Mouse (Mus musculus): ENCODE data around the gene Fam71e1. TPM values are rescaled to one million over a fixed set of nuclear protein-coding genes. Genes with fewer than 3 reads are reported as not detected.

Gene Fam71e1
- polyA plus RNA-seq, 1 experiment: 2.7 TPM

GRCm38 (mm10) chr7:44532918-44533745, 36.8 kb downstream of the Fam71e1 start:
- H3K27ac ChIP-seq (ENCODE audit: insufficient read depth, low read length): no peak overlapping the region
- no peaks in the 10 kb centered on the region for H3K4me1 ChIP-seq (ENCODE audit: control insufficient read depth, insufficient read depth, low read length)
- TF ChIP-seq POLR2A (IDR thresholded peaks at IDR 0.05; ENCODE audit: low read depth, low read length) (no peak), CTCF (IDR thresholded peaks at IDR 0.05; ENCODE audit: borderline replicate concordance, insufficient read depth, low read length) (no peak)
- no peak overlapping the region for H3K4me3 ChIP-seq (ENCODE audit: insufficient read depth, low read length)

GRCm38 (mm10) chr7:44533746-44534045, 37.3 kb downstream of the Fam71e1 start:
- H3K27ac ChIP-seq (ENCODE audit: insufficient read depth, low read length): no peak overlapping the region
- no peak for TF ChIP-seq CTCF (IDR thresholded peaks at IDR 0.05; ENCODE audit: borderline replicate concordance, insufficient read depth, low read length)
- TF ChIP-seq POLR2A (IDR thresholded peaks at IDR 0.05; ENCODE audit: low read depth, low read length): no peak
- no peak overlapping the region for H3K4me3 ChIP-seq (ENCODE audit: insufficient read depth, low read length)
- H3K4me1 ChIP-seq (ENCODE audit: control insufficient read depth, insufficient read depth, low read length): no peaks in the 10 kb centered on the region

- H3K27ac ChIP-seq (ENCODE audit: insufficient read depth, low read length): no peak overlapping the region
- no peak overlapping the region for H3K4me3 ChIP-seq (ENCODE audit: insufficient read depth, low read length)
- TF ChIP-seq CTCF (IDR thresholded peaks at IDR 0.05; ENCODE audit: borderline replicate concordance, insufficient read depth, low read length): no peak
- no peak for TF ChIP-seq POLR2A (IDR thresholded peaks at IDR 0.05; ENCODE audit: low read depth, low read length)
Measured at GRCm38 (mm10) chr7:44534242-44534641, 37.9 kb downstream of the Fam71e1 start.

GRCm38 (mm10) chr7:44534656-44535441, 38.5 kb downstream of the Fam71e1 start:
- TF ChIP-seq POLR2A (IDR thresholded peaks at IDR 0.05; ENCODE audit: low read depth, low read length) (no peak), CTCF (IDR thresholded peaks at IDR 0.05; ENCODE audit: borderline replicate concordance, insufficient read depth, low read length) (no peak)
- H3K27ac ChIP-seq (ENCODE audit: insufficient read depth, low read length): no peak overlapping the region
- no peaks in the 10 kb centered on the region for H3K4me1 ChIP-seq (ENCODE audit: control insufficient read depth, insufficient read depth, low read length)
- no peak overlapping the region for H3K4me3 ChIP-seq (ENCODE audit: insufficient read depth, low read length)

More at GRCm38 (mm10) chr7:44534242-44534641, 37.9 kb downstream of the Fam71e1 start:
- H3K4me1 ChIP-seq (ENCODE audit: control insufficient read depth, insufficient read depth, low read length): no peaks in the 10 kb centered on the region

- TF ChIP-seq POLR2A (IDR thresholded peaks at IDR 0.05; ENCODE audit: low read depth, low read length) (no peak), CTCF (IDR thresholded peaks at IDR 0.05; ENCODE audit: borderline replicate concordance, insufficient read depth, low read length) (no peak)
- no peak overlapping the region for H3K4me3 ChIP-seq (ENCODE audit: insufficient read depth, low read length)
- no peaks in the 10 kb centered on the region for H3K4me1 ChIP-seq (ENCODE audit: control insufficient read depth, insufficient read depth, low read length)
- H3K27ac ChIP-seq (ENCODE audit: insufficient read depth, low read length): no peak overlapping the region
Measured at GRCm38 (mm10) chr7:44535657-44536589, 39.5 kb downstream of the Fam71e1 start.

- no peak for TF ChIP-seq POLR2A (IDR thresholded peaks at IDR 0.05; ENCODE audit: low read depth, low read length)
- TF ChIP-seq CTCF (IDR thresholded peaks at IDR 0.05; ENCODE audit: borderline replicate concordance, insufficient read depth, low read length): no peak
- H3K27ac ChIP-seq (ENCODE audit: insufficient read depth, low read length): no peak overlapping the region
- H3K4me3 ChIP-seq (ENCODE audit: insufficient read depth, low read length): no peak overlapping the region
- no peaks in the 10 kb centered on the region for H3K4me1 ChIP-seq (ENCODE audit: control insufficient read depth, insufficient read depth, low read length)
Measured at GRCm38 (mm10) chr7:44536590-44536968, 40.2 kb downstream of the Fam71e1 start.

- no peaks in the 10 kb centered on the region for H3K4me1 ChIP-seq (ENCODE audit: control insufficient read depth, insufficient read depth, low read length)
- H3K4me3 ChIP-seq (ENCODE audit: insufficient read depth, low read length): no peak overlapping the region
- no peak for TF ChIP-seq POLR2A (IDR thresholded peaks at IDR 0.05; ENCODE audit: low read depth, low read length)
- no peak for TF ChIP-seq CTCF (IDR thresholded peaks at IDR 0.05; ENCODE audit: borderline replicate concordance, insufficient read depth, low read length)
- H3K27ac ChIP-seq (ENCODE audit: insufficient read depth, low read length): no peak overlapping the region
Measured at GRCm38 (mm10) chr7:44537009-44537408, 40.6 kb downstream of the Fam71e1 start.

- TF ChIP-seq CTCF (IDR thresholded peaks at IDR 0.05; ENCODE audit: borderline replicate concordance, insufficient read depth, low read length) (no peak), POLR2A (IDR thresholded peaks at IDR 0.05; ENCODE audit: low read depth, low read length) (no peak)
Measured at GRCm38 (mm10) chr7:44537496-44537895, 41.1 kb downstream of the Fam71e1 start.

More at GRCm38 (mm10) chr7:44537496-44537895, 41.1 kb downstream of the Fam71e1 start:
- Histone ChIP-seq H3K4me1 (ENCODE audit: control insufficient read depth, insufficient read depth, low read length) (no peaks in the 10 kb centered on the region), H3K4me3 (ENCODE audit: insufficient read depth, low read length) (no peak overlapping the region), H3K27ac (ENCODE audit: insufficient read depth, low read length) (no peak overlapping the region)

Measured in embryonic fibroblast, embryonic 13.5 days (primary cell).